Mouse (Mus musculus) brain, embryonic 14.5 days (tissue): Measurements from ENCODE around the gene Ap5m1. TPM values are rescaled to one million over a fixed set of nuclear protein-coding genes. Genes with fewer than 3 reads are reported as not detected.

Source experiments
- DNase-seq: peaks from one replicate; pipeline ENCODE4 v3.0.0-alpha.2; 2011; ENCODE audit warnings: low read depth
- CTCF ChIP-seq: fragments of 200-500 bp; IDR thresholded peaks from 2 replicates; pipeline ENCODE4 v1.5.1; 2012; ENCODE audit warnings: inconsistent platforms, mild to moderate bottlenecking, moderate library complexity, borderline replicate concordance; ENCODE audit not compliant: insufficient read depth, insufficient read length; ENCODE audit errors: extremely low read depth
- POLR2A ChIP-seq: fragments of 200-500 bp; IDR thresholded peaks from 2 replicates; pipeline ENCODE4 v1.6.1; 2012; ENCODE audit warnings: mild to moderate bottlenecking, inconsistent platforms, borderline replicate concordance; ENCODE audit not compliant: poor library complexity, insufficient read depth, insufficient read length, severe bottlenecking; ENCODE audit errors: extremely low read depth
- polyA plus RNA-seq: library from polyadenylated mRNA; depleted of rRNA; stranded (reverse); fragments of >200 nt; gene quantifications from 2 replicates; pipeline ENCODE4 v1.2.3, GENCODE M21; 2012; rRNA removed

Ap5m1 gene
- polyA plus RNA-seq, 1 experiment: 19.9 TPM

GRCm38 (mm10) chr14:49138171-49138570, 72.3 kb downstream of the Ap5m1 start:
- no peak for DNase-seq
- no peak for TF ChIP-seq POLR2A
- TF ChIP-seq CTCF: no peak

GRCm38 (mm10) chr14:49140756-49141155, 74.9 kb downstream of the Ap5m1 start:
- TF ChIP-seq CTCF: no peak
- no peak for TF ChIP-seq POLR2A
- no peak for DNase-seq

Other genes with a start within 250 kb of the Ap5m1 start
- gene Exoc5, start 556 bp downstream of the Ap5m1 start, polyA plus RNA-seq: 53.1 and 57.4 TPM in 2 replicates
- 26.7 and 29.2 TPM in 2 replicates for gene Naa30, start 106.1 kb downstream of the Ap5m1 start, polyA plus RNA-seq
- gene ccdc198, start 179.4 kb downstream of the Ap5m1 start, polyA plus RNA-seq: 0.06 and 0.18 TPM in 2 replicates